19 mouse cellular contexts compared by ENCODE assay signal in the genomic region with DNA sequence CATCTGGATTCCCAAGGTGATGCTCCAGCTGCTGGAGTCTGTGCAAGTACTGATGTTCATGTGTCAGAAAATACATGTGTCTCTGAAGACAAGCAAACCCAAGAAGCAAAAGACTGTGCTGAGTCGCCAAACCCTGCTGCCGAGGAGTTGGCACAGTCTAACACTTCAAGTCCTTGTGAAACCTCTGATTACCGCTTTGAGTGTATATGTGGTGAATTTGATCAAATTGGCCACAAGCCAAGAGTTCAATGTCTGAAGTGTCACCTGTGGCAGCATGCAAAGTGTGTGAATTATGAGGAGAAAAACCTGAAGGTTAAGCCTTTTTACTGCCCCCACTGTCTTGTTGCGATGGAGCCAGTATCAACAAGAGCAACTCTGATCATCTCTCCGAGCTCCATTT.
"Had no signal": no experiment of that assay in that cellular context is flagged by ENCODE, and none has a peak within 500 bp of the region (broad histone marks: within the 10 kb centered on the region; RNA-seq: fewer than 3 reads in every experiment).

No protein-coding gene starts in this region.

- H3K4me3 ChIP-seq: lung, embryonic 15.5 days; megakaryocyte, embryonic 14.5 days; midbrain, embryonic 10.5 days; midbrain, embryonic 12.5 days; neural tube, embryonic 12.5 days; stomach, embryonic 15.5 days had no signal

- H3K4me1 ChIP-seq: lung, embryonic 15.5 days; megakaryocyte, embryonic 14.5 days; midbrain, embryonic 10.5 days; midbrain, embryonic 12.5 days; neural tube, embryonic 12.5 days; stomach, embryonic 15.5 days had no signal

- DNase-seq: liver, postnatal 0 days; lung, adult 2 months; lung, postnatal 14 days; lung, postnatal 36 days; midbrain, embryonic 14.5 days; right cerebral cortex, postnatal 14 days; thymus, adult 2 months; thymus, postnatal 25 days; thymus, postnatal 4 days had no signal

- H3K4me2 ChIP-seq: lung, embryonic 15.5 days; midbrain, embryonic 12.5 days; neural tube, embryonic 12.5 days; stomach, embryonic 15.5 days had no signal

- H3K27me3 ChIP-seq: lung, embryonic 15.5 days; megakaryocyte, embryonic 14.5 days; midbrain, embryonic 12.5 days; neural tube, embryonic 12.5 days; stomach, embryonic 15.5 days had no signal

- ATAC-seq: liver, postnatal 0 days; lung, postnatal 0 days; midbrain, embryonic 16.5 days had no signal

- H3K9me3 ChIP-seq: lung, embryonic 15.5 days; megakaryocyte, embryonic 14.5 days; midbrain, embryonic 10.5 days; midbrain, embryonic 12.5 days; neural tube, embryonic 12.5 days; stomach, embryonic 15.5 days had no signal

- H3K9ac ChIP-seq: liver, postnatal 0 days; lung, embryonic 15.5 days; midbrain, embryonic 12.5 days; neural tube, embryonic 12.5 days; stomach, embryonic 15.5 days had no signal

- H3K27ac ChIP-seq: lung, embryonic 15.5 days; macrophage; midbrain, embryonic 10.5 days; midbrain, embryonic 12.5 days; neural tube, embryonic 12.5 days; stomach, embryonic 15.5 days; stomach, postnatal 0 days had no signal
